Mouse (Mus musculus) embryo, embryonic 10.5 days (tissue): Measurements from ENCODE around the gene Nsun4.

Experiments used
- DNase-seq: peaks from one replicate; pipeline ENCODE4 v3.0.0-alpha.2; 2015; ENCODE audit warnings: low spot score

The Nsun4 gene

DNA sequence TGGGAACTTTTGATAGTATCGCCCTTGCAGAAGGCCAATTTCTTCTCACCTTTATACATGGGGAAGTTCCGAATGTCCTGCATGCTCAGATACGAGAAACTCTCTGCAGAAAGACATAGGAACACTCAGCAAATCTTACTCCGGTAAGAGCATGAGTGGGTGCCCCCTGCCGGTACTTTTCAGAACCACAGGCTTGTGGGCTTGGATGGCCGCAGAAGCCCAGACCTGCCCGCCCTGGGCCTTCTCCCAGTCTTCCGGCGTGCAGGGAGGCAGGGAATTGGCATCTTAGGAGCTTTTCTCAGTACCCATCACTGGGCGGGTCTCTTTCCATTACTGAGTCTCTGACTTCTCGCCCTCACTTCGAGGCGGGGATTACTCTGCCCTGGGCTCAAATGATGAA is 69.6 kb downstream of the Nsun4 start:
- peak; percentile 94 for DNase-seq
